Mouse (Mus musculus): ENCODE data around the gene Tspan12. TPM values are rescaled to one million over a fixed set of nuclear protein-coding genes. Genes with fewer than 3 reads are reported as not detected.

Tspan12 gene
- polyA plus RNA-seq, 1 experiment from 2014 or later, result 85.3 TPM

- Histone ChIP-seq H3K9ac (ENCODE audit: low read length) (no peak overlapping the region), H3K27me3 (ENCODE audit: control insufficient read depth, insufficient read depth, low read length) (no peaks in the 10 kb centered on the region), H3K36me3 (ENCODE audit: control insufficient read depth, insufficient read depth) (no peaks in the 10 kb centered on the region), H3K27ac (ENCODE audit: low read length) (no peak overlapping the region), H3K4me3 (ENCODE audit: low read length) (no peak overlapping the region), H3K4me1 (ENCODE audit: control insufficient read depth, insufficient read depth, low read length) (peaks cover 11% of the 10 kb centered on the region; the same call in 1 of the 2 replicates), H3K4me2 (ENCODE audit: low read depth, low read length) (0 out of 2 replicates have a peak overlapping the region, but pooled peaks have one; percentile 18), H3K9me3 (replicated peaks; ENCODE audit: control insufficient read depth, low read length) (no peaks in the 10 kb centered on the region)
- ATAC-seq (replicated peaks; ENCODE audit: extremely low read depth, insufficient read depth, low FRiP score), result no peak
- 41% methylated on average over 7 of the region's 7 CpGs for WGBS
Observed at GRCm38 (mm10) chr6:21857843-21858242, 5.5 kb upstream of the Tspan12 start.

GRCm38 (mm10) chr6:21855921-21856320 is 3.6 kb upstream of the Tspan12 start:
- H3K9me3 ChIP-seq (replicated peaks; ENCODE audit: control insufficient read depth, low read length), result no peaks in the 10 kb centered on the region
- no peak for ATAC-seq (replicated peaks; ENCODE audit: extremely low read depth, insufficient read depth, low FRiP score)
- H3K36me3 ChIP-seq (ENCODE audit: control insufficient read depth, insufficient read depth), result no peaks in the 10 kb centered on the region
- H3K27me3 ChIP-seq (ENCODE audit: control insufficient read depth, insufficient read depth, low read length), result no peaks in the 10 kb centered on the region
- H3K27ac ChIP-seq (ENCODE audit: low read length), result no peak overlapping the region
- H3K9ac ChIP-seq (ENCODE audit: low read length), result no peak overlapping the region; the same call in 1 of the 2 replicates
- H3K4me3 ChIP-seq (ENCODE audit: low read length), result no peak overlapping the region
- peak overlapping the region; percentile 30; the same call in 1 of the 2 replicates for H3K4me2 ChIP-seq (ENCODE audit: low read depth, low read length)
- peaks cover 14% of the 10 kb centered on the region for H3K4me1 ChIP-seq (ENCODE audit: control insufficient read depth, insufficient read depth, low read length)
- 14% methylated on average over 7 of the region's 7 CpGs for WGBS

- H3K27me3 ChIP-seq (ENCODE audit: control insufficient read depth, insufficient read depth, low read length), result no peaks in the 10 kb centered on the region
- peaks cover 23% of the 10 kb centered on the region for H3K4me1 ChIP-seq (ENCODE audit: control insufficient read depth, insufficient read depth, low read length)
- no peak overlapping the region for H3K4me3 ChIP-seq (ENCODE audit: low read length)
- H3K36me3 ChIP-seq (ENCODE audit: control insufficient read depth, insufficient read depth), result no peaks in the 10 kb centered on the region; the same call in 1 of the 2 replicates
- H3K27ac ChIP-seq (ENCODE audit: low read length), result no peak overlapping the region
- ATAC-seq (replicated peaks; ENCODE audit: extremely low read depth, insufficient read depth, low FRiP score), result no peak
- H3K9ac ChIP-seq (ENCODE audit: low read length), result no peak overlapping the region
- no peak overlapping the region for H3K4me2 ChIP-seq (ENCODE audit: low read depth, low read length)
- H3K9me3 ChIP-seq (replicated peaks; ENCODE audit: control insufficient read depth, low read length), result no peaks in the 10 kb centered on the region
- WGBS, result 35% methylated on average over 6 of the region's 6 CpGs
Observed at GRCm38 (mm10) chr6:21853342-21853741, 1.0 kb upstream of the Tspan12 start.

GRCm38 (mm10) chr6:21851596-21852343 is 545 bp downstream of the Tspan12 start:
- Histone ChIP-seq H3K36me3 (ENCODE audit: control insufficient read depth, insufficient read depth) (peaks cover 3% of the 10 kb centered on the region; the same call in 1 of the 2 replicates), H3K4me1 (ENCODE audit: control insufficient read depth, insufficient read depth, low read length) (peaks cover 21% of the 10 kb centered on the region), H3K4me2 (ENCODE audit: low read depth, low read length) (peak overlapping the region; percentile 90), H3K27ac (ENCODE audit: low read length) (peak overlapping the region; percentile 96), H3K9me3 (replicated peaks; ENCODE audit: control insufficient read depth, low read length) (no peaks in the 10 kb centered on the region), H3K4me3 (ENCODE audit: low read length) (peak overlapping the region; percentile 90), H3K9ac (ENCODE audit: low read length) (peak overlapping the region; percentile 92), H3K27me3 (ENCODE audit: control insufficient read depth, insufficient read depth, low read length) (no peaks in the 10 kb centered on the region)
- ATAC-seq (replicated peaks; ENCODE audit: extremely low read depth, insufficient read depth, low FRiP score), result peak; percentile 87
- WGBS, result under 1% methylated on average over 61 of the region's 62 CpGs

GRCm38 (mm10) chr6:21851346-21851595 is 1.0 kb downstream of the Tspan12 start:
- H3K9ac ChIP-seq (ENCODE audit: low read length), result peak overlapping the region; percentile 92
- no peaks in the 10 kb centered on the region for H3K27me3 ChIP-seq (ENCODE audit: control insufficient read depth, insufficient read depth, low read length)
- peaks cover 21% of the 10 kb centered on the region for H3K4me1 ChIP-seq (ENCODE audit: control insufficient read depth, insufficient read depth, low read length)
- 3% methylated on average over 5 of the region's 5 CpGs for WGBS
- peak; percentile 88 for ATAC-seq (replicated peaks; ENCODE audit: extremely low read depth, insufficient read depth, low FRiP score)
- no peaks in the 10 kb centered on the region for H3K9me3 ChIP-seq (replicated peaks; ENCODE audit: control insufficient read depth, low read length)
- peak overlapping the region; percentile 90 for H3K4me2 ChIP-seq (ENCODE audit: low read depth, low read length)
- peaks cover 3% of the 10 kb centered on the region for H3K36me3 ChIP-seq (ENCODE audit: control insufficient read depth, insufficient read depth)
- peak overlapping the region; percentile 96 for H3K27ac ChIP-seq (ENCODE audit: low read length)
- peak overlapping the region; percentile 90 for H3K4me3 ChIP-seq (ENCODE audit: low read length)

- peak; percentile 35 for ATAC-seq (replicated peaks; ENCODE audit: extremely low read depth, insufficient read depth, low FRiP score)
- Histone ChIP-seq H3K4me2 (ENCODE audit: low read depth, low read length) (peak overlapping the region; percentile 90), H3K4me1 (ENCODE audit: control insufficient read depth, insufficient read depth, low read length) (peaks cover 18% of the 10 kb centered on the region), H3K36me3 (ENCODE audit: control insufficient read depth, insufficient read depth) (peaks cover 3% of the 10 kb centered on the region), H3K27me3 (ENCODE audit: control insufficient read depth, insufficient read depth, low read length) (no peaks in the 10 kb centered on the region), H3K4me3 (ENCODE audit: low read length) (peak overlapping the region; percentile 90), H3K27ac (ENCODE audit: low read length) (peak overlapping the region; percentile 96), H3K9me3 (replicated peaks; ENCODE audit: control insufficient read depth, low read length) (no peaks in the 10 kb centered on the region), H3K9ac (ENCODE audit: low read length) (peak overlapping the region; percentile 92)
- WGBS, result 6% methylated on average over 21 of the region's 21 CpGs
Observed at GRCm38 (mm10) chr6:21850526-21851345, 1.6 kb downstream of the Tspan12 start.

- WGBS, result 94% methylated on average over 4 of the region's 4 CpGs
- Histone ChIP-seq H3K36me3 (ENCODE audit: control insufficient read depth, insufficient read depth) (peaks cover 7% of the 10 kb centered on the region), H3K27me3 (ENCODE audit: control insufficient read depth, insufficient read depth, low read length) (no peaks in the 10 kb centered on the region), H3K27ac (ENCODE audit: low read length) (no peak overlapping the region), H3K9ac (ENCODE audit: low read length) (no peak overlapping the region), H3K4me3 (ENCODE audit: low read length) (no peak overlapping the region), H3K9me3 (replicated peaks; ENCODE audit: control insufficient read depth, low read length) (no peaks in the 10 kb centered on the region), H3K4me2 (ENCODE audit: low read depth, low read length) (no peak overlapping the region), H3K4me1 (ENCODE audit: control insufficient read depth, insufficient read depth, low read length) (peaks cover 16% of the 10 kb centered on the region)
- no peak for ATAC-seq (replicated peaks; ENCODE audit: extremely low read depth, insufficient read depth, low FRiP score)
Observed at GRCm38 (mm10) chr6:21848808-21849207, 3.5 kb downstream of the Tspan12 start.

GRCm38 (mm10) chr6:21839976-21840775 is 12.1 kb downstream of the Tspan12 start:
- no peaks in the 10 kb centered on the region for H3K27me3 ChIP-seq (ENCODE audit: control insufficient read depth, insufficient read depth, low read length)
- H3K4me3 ChIP-seq (ENCODE audit: low read length), result no peak overlapping the region
- H3K9me3 ChIP-seq (replicated peaks; ENCODE audit: control insufficient read depth, low read length), result no peaks in the 10 kb centered on the region
- H3K9ac ChIP-seq (ENCODE audit: low read length), result 0 out of 2 replicates have a peak overlapping the region, but pooled peaks have one; percentile 18
- peaks cover 12% of the 10 kb centered on the region for H3K4me1 ChIP-seq (ENCODE audit: control insufficient read depth, insufficient read depth, low read length)
- WGBS, result 31% methylated on average over 9 of the region's 9 CpGs
- ATAC-seq (replicated peaks; ENCODE audit: extremely low read depth, insufficient read depth, low FRiP score), result 0 out of 2 replicates have a peak, but pooled peaks have one; percentile 32
- peak overlapping the region; percentile 54 for H3K27ac ChIP-seq (ENCODE audit: low read length)
- H3K36me3 ChIP-seq (ENCODE audit: control insufficient read depth, insufficient read depth), result peaks cover 9% of the 10 kb centered on the region; the same call in 1 of the 2 replicates
- no peak overlapping the region for H3K4me2 ChIP-seq (ENCODE audit: low read depth, low read length)

Data from heart, embryonic 16.5 days (tissue).